20 mouse cellular contexts compared by ENCODE assay signal in genomic region chr9:82759979-82760378, GRCm38 (mm10).
"Had no signal": no experiment of that assay in that cellular context is flagged by ENCODE, and none has a peak within 500 bp of the region (broad histone marks: within the 10 kb centered on the region; RNA-seq: fewer than 3 reads in every experiment).

No protein-coding gene starts in this region.

- H3K4me2 ChIP-seq: midbrain, embryonic 12.5 days; neural tube, embryonic 13.5 days; neural tube, embryonic 15.5 days; stomach, embryonic 15.5 days had no signal

- H3K27me3 ChIP-seq: midbrain, embryonic 12.5 days; neural tube, embryonic 13.5 days; neural tube, embryonic 15.5 days; stomach, embryonic 15.5 days had no signal

- H3K36me3 ChIP-seq: midbrain, embryonic 10.5 days; midbrain, embryonic 12.5 days; neural tube, embryonic 13.5 days; neural tube, embryonic 15.5 days; stomach, embryonic 15.5 days had no signal

- H3K9ac ChIP-seq: liver, embryonic 14.5 days; midbrain, embryonic 12.5 days; neural tube, embryonic 13.5 days; neural tube, embryonic 15.5 days; stomach, embryonic 15.5 days had no signal

- H3K27ac ChIP-seq: liver, embryonic 14.5 days; midbrain, embryonic 10.5 days; midbrain, embryonic 12.5 days; neural tube, embryonic 13.5 days; neural tube, embryonic 15.5 days; stomach, embryonic 15.5 days; stomach, postnatal 0 days had no signal

- H3K9me3 ChIP-seq: midbrain, embryonic 10.5 days; midbrain, embryonic 12.5 days; neural tube, embryonic 13.5 days; neural tube, embryonic 15.5 days; stomach, embryonic 15.5 days had no signal

- DNase-seq: lung, adult 2 months; lung, postnatal 10 days; lung, postnatal 4 days; midbrain, embryonic 14.5 days; retina, postnatal 1 day; right cerebral cortex, adult 18-20 months; right cerebral cortex, postnatal 25 days; right cerebral cortex, postnatal 4 days; thymus, adult 2 months; thymus, postnatal 25 days; thymus, postnatal 4 days had no signal

- H3K4me1 ChIP-seq: midbrain, embryonic 10.5 days; midbrain, embryonic 12.5 days; neural tube, embryonic 13.5 days; neural tube, embryonic 15.5 days; stomach, embryonic 15.5 days had no signal

- ATAC-seq: midbrain, embryonic 16.5 days had no signal

- H3K4me3 ChIP-seq: midbrain, embryonic 10.5 days; midbrain, embryonic 12.5 days; myocyte; neural tube, embryonic 13.5 days; neural tube, embryonic 15.5 days; stomach, embryonic 15.5 days had no signal
